Comparison of ENCODE assay signal across 23 mouse cellular contexts in genomic region chr9:39127326-39127725, GRCm38 (mm10). TPM values are rescaled to one million over a fixed set of nuclear protein-coding genes. Genes with fewer than 3 reads are reported as not detected.
"Had no signal": no experiment of that assay in that cellular context is flagged by ENCODE, and none has a peak within 500 bp of the region (broad histone marks: within the 10 kb centered on the region; RNA-seq: fewer than 3 reads in every experiment).

No protein-coding gene starts in this region.

- H3K4me2 ChIP-seq: neural tube, embryonic 15.5 days; stomach, embryonic 15.5 days had no signal

- H3K4me1 ChIP-seq: neural tube, embryonic 15.5 days; stomach, embryonic 15.5 days had no signal

- H3K27ac ChIP-seq: neural tube, embryonic 15.5 days; stomach, embryonic 15.5 days; stomach, postnatal 0 days had no signal

- H3K36me3 ChIP-seq: neural tube, embryonic 15.5 days; stomach, embryonic 15.5 days had no signal

- DNase-seq: retina, postnatal 1 day; right cerebral cortex, adult 18-20 months; right cerebral cortex, postnatal 14 days; right cerebral cortex, postnatal 25 days; right cerebral cortex, postnatal 4 days; spleen, adult 18-20 months; thymus, adult 18-20 months; thymus, adult 2 months; thymus, postnatal 14 days; thymus, postnatal 25 days; thymus, postnatal 36 days; thymus, postnatal 4 days had no signal

- H3K9me3 ChIP-seq: neural tube, embryonic 15.5 days; stomach, embryonic 15.5 days had no signal

- H3K27me3 ChIP-seq: neural tube, embryonic 15.5 days; stomach, embryonic 15.5 days had no signal

- H3K4me3 ChIP-seq: neural tube, embryonic 15.5 days; stomach, embryonic 15.5 days had no signal

- H3K9ac ChIP-seq: neural tube, embryonic 15.5 days; stomach, embryonic 15.5 days had no signal

RNA-seq across cellular contexts. Expression of gene Olfr27, which starts 0.6 kb away (rescaled TPM):
- polyA plus RNA-seq: neural tube, embryonic 14.5 days; neural tube, embryonic 15.5 days; small intestine, adult 2 months; spleen, adult 2 months; stomach, embryonic 14.5 days; stomach, embryonic 15.5 days; stomach, embryonic 16.5 days; stomach, postnatal 0 days; thymus, adult 2 months; thymus, postnatal 0 days; urinary bladder, adult 2 months had no signal

RNA-seq across cellular contexts. Expression of gene Olfr943, which starts 38.8 kb away (rescaled TPM):
- polyA plus RNA-seq: neural tube, embryonic 14.5 days; neural tube, embryonic 15.5 days; small intestine, adult 2 months; spleen, adult 2 months; stomach, embryonic 14.5 days; stomach, embryonic 15.5 days; stomach, embryonic 16.5 days; stomach, postnatal 0 days; testis, adult 2 months; thymus, adult 2 months; thymus, postnatal 0 days; urinary bladder, adult 2 months had no signal

RNA-seq across cellular contexts. Expression of gene Olfr938, which starts 48.6 kb away (rescaled TPM):
- polyA plus RNA-seq: neural tube, embryonic 14.5 days; neural tube, embryonic 15.5 days; small intestine, adult 2 months; spleen, adult 2 months; stomach, embryonic 14.5 days; stomach, embryonic 15.5 days; stomach, embryonic 16.5 days; stomach, postnatal 0 days; testis, adult 2 months; thymus, adult 2 months; thymus, postnatal 0 days; urinary bladder, adult 2 months had no signal
